Mouse (Mus musculus): ENCODE measurements around the gene Gabbr2. TPM values are rescaled to one million over a fixed set of nuclear protein-coding genes. Genes with fewer than 3 reads are reported as not detected.

Gabbr2 gene
- polyA plus RNA-seq, 1 experiment from 2014 or later, result 0.78 TPM

- H3K27me3 ChIP-seq (replicated peaks; ENCODE audit: control insufficient read depth, insufficient read depth, low read length), result no peaks in the 10 kb centered on the region
- no peak overlapping the region for H3K9ac ChIP-seq (ENCODE audit: low read depth, low read length)
- DNase-seq (ENCODE audit: low spot score) (no peak), ATAC-seq (ENCODE audit: low read depth) (no peak)
- no peak overlapping the region for H3K4me2 ChIP-seq (ENCODE audit: low read depth, low read length)
- H3K27ac ChIP-seq (replicated peaks; ENCODE audit: low read depth, low read length), result no peak overlapping the region
- no peaks in the 10 kb centered on the region for H3K4me1 ChIP-seq (ENCODE audit: control insufficient read depth, insufficient read depth, low read length)
- no peaks in the 10 kb centered on the region for H3K36me3 ChIP-seq (ENCODE audit: control insufficient read depth, insufficient read depth, low read length)
- no peak overlapping the region for H3K4me3 ChIP-seq (ENCODE audit: low read depth, low read length)
- H3K9me3 ChIP-seq (ENCODE audit: control insufficient read depth, low read length), result no peaks in the 10 kb centered on the region
- WGBS, result 83% methylated on average over 10 of the region's 10 CpGs
These were observed 288.5 kb downstream of the Gabbr2 start for GRCm38 (mm10) chr4:46703146-46703545.

GRCm38 (mm10) chr4:46700223-46700651, 291.4 kb downstream of the Gabbr2 start:
- WGBS, result 76% methylated on average over 10 of the region's 10 CpGs
- no peaks in the 10 kb centered on the region for H3K4me1 ChIP-seq (ENCODE audit: control insufficient read depth, insufficient read depth, low read length)
- no peaks in the 10 kb centered on the region for H3K36me3 ChIP-seq (ENCODE audit: control insufficient read depth, insufficient read depth, low read length)
- ATAC-seq (ENCODE audit: low read depth) (no peak), DNase-seq (ENCODE audit: low spot score) (no peak)
- H3K4me3 ChIP-seq (ENCODE audit: low read depth, low read length), result no peak overlapping the region
- no peak overlapping the region for H3K4me2 ChIP-seq (ENCODE audit: low read depth, low read length)
- H3K27ac ChIP-seq (replicated peaks; ENCODE audit: low read depth, low read length), result no peak overlapping the region
- no peaks in the 10 kb centered on the region for H3K27me3 ChIP-seq (replicated peaks; ENCODE audit: control insufficient read depth, insufficient read depth, low read length)
- no peak overlapping the region for H3K9ac ChIP-seq (ENCODE audit: low read depth, low read length)
- no peaks in the 10 kb centered on the region for H3K9me3 ChIP-seq (ENCODE audit: control insufficient read depth, low read length)

- no peaks in the 10 kb centered on the region for H3K36me3 ChIP-seq (ENCODE audit: control insufficient read depth, insufficient read depth, low read length)
- no peak overlapping the region for H3K9ac ChIP-seq (ENCODE audit: low read depth, low read length)
- no peak overlapping the region for H3K4me3 ChIP-seq (ENCODE audit: low read depth, low read length)
- H3K9me3 ChIP-seq (ENCODE audit: control insufficient read depth, low read length), result no peaks in the 10 kb centered on the region
- ATAC-seq (ENCODE audit: low read depth) (no peak), DNase-seq (ENCODE audit: low spot score) (no peak)
- H3K4me1 ChIP-seq (ENCODE audit: control insufficient read depth, insufficient read depth, low read length), result no peaks in the 10 kb centered on the region
- H3K27ac ChIP-seq (replicated peaks; ENCODE audit: low read depth, low read length), result no peak overlapping the region
- WGBS, result 83% methylated on average over 5 of the region's 6 CpGs
- no peaks in the 10 kb centered on the region for H3K27me3 ChIP-seq (replicated peaks; ENCODE audit: control insufficient read depth, insufficient read depth, low read length)
- H3K4me2 ChIP-seq (ENCODE audit: low read depth, low read length), result no peak overlapping the region
These were observed 295.2 kb downstream of the Gabbr2 start for GRCm38 (mm10) chr4:46696467-46696866.

GRCm38 (mm10) chr4:46690565-46690964, 301.1 kb downstream of the Gabbr2 start:
- ATAC-seq (ENCODE audit: low read depth) (no peak), DNase-seq (ENCODE audit: low spot score) (no peak)
- no peak overlapping the region for H3K9ac ChIP-seq (ENCODE audit: low read depth, low read length)
- no peak overlapping the region for H3K4me3 ChIP-seq (ENCODE audit: low read depth, low read length)
- H3K9me3 ChIP-seq (ENCODE audit: control insufficient read depth, low read length), result no peaks in the 10 kb centered on the region
- H3K27ac ChIP-seq (replicated peaks; ENCODE audit: low read depth, low read length), result no peak overlapping the region
- H3K4me2 ChIP-seq (ENCODE audit: low read depth, low read length), result no peak overlapping the region
- WGBS, result 81% methylated on average over 8 of the region's 8 CpGs
- H3K27me3 ChIP-seq (replicated peaks; ENCODE audit: control insufficient read depth, insufficient read depth, low read length), result no peaks in the 10 kb centered on the region
- no peaks in the 10 kb centered on the region for H3K36me3 ChIP-seq (ENCODE audit: control insufficient read depth, insufficient read depth, low read length)
- H3K4me1 ChIP-seq (ENCODE audit: control insufficient read depth, insufficient read depth, low read length), result no peaks in the 10 kb centered on the region

GRCm38 (mm10) chr4:46690023-46690420, 301.7 kb downstream of the Gabbr2 start:
- WGBS, result 82% methylated on average over 8 of the region's 8 CpGs
- no peaks in the 10 kb centered on the region for H3K4me1 ChIP-seq (ENCODE audit: control insufficient read depth, insufficient read depth, low read length)
- H3K4me3 ChIP-seq (ENCODE audit: low read depth, low read length), result no peak overlapping the region
- H3K4me2 ChIP-seq (ENCODE audit: low read depth, low read length), result no peak overlapping the region
- H3K27me3 ChIP-seq (replicated peaks; ENCODE audit: control insufficient read depth, insufficient read depth, low read length), result no peaks in the 10 kb centered on the region
- H3K27ac ChIP-seq (replicated peaks; ENCODE audit: low read depth, low read length), result no peak overlapping the region
- H3K9me3 ChIP-seq (ENCODE audit: control insufficient read depth, low read length), result no peaks in the 10 kb centered on the region
- ATAC-seq (ENCODE audit: low read depth) (no peak), DNase-seq (ENCODE audit: low spot score) (no peak)
- no peaks in the 10 kb centered on the region for H3K36me3 ChIP-seq (ENCODE audit: control insufficient read depth, insufficient read depth, low read length)
- no peak overlapping the region for H3K9ac ChIP-seq (ENCODE audit: low read depth, low read length)

GRCm38 (mm10) chr4:46689397-46690022, 302.2 kb downstream of the Gabbr2 start:
- Histone ChIP-seq H3K4me2 (ENCODE audit: low read depth, low read length) (no peak overlapping the region), H3K4me3 (ENCODE audit: low read depth, low read length) (no peak overlapping the region), H3K4me1 (ENCODE audit: control insufficient read depth, insufficient read depth, low read length) (no peaks in the 10 kb centered on the region), H3K27me3 (replicated peaks; ENCODE audit: control insufficient read depth, insufficient read depth, low read length) (no peaks in the 10 kb centered on the region), H3K9ac (ENCODE audit: low read depth, low read length) (no peak overlapping the region), H3K36me3 (ENCODE audit: control insufficient read depth, insufficient read depth, low read length) (no peaks in the 10 kb centered on the region), H3K9me3 (ENCODE audit: control insufficient read depth, low read length) (no peaks in the 10 kb centered on the region), H3K27ac (replicated peaks; ENCODE audit: low read depth, low read length) (no peak overlapping the region)
- peak; percentile 76 for ATAC-seq (ENCODE audit: low read depth)
- peak; percentile 58 for DNase-seq (ENCODE audit: low spot score)
- WGBS, result 46% methylated on average over 15 of the region's 15 CpGs

- WGBS, result 69% methylated on average over 14 of the region's 14 CpGs
- no peak overlapping the region for H3K4me2 ChIP-seq (ENCODE audit: low read depth, low read length)
- ATAC-seq (ENCODE audit: low read depth), result no peak
These were observed 303.4 kb downstream of the Gabbr2 start for GRCm38 (mm10) chr4:46688213-46688832.

GRCm38 (mm10) chr4:46684160-46684559, 307.5 kb downstream of the Gabbr2 start:
- ATAC-seq (ENCODE audit: low read depth) (no peak), DNase-seq (ENCODE audit: low spot score) (no peak)
- Histone ChIP-seq H3K36me3 (ENCODE audit: control insufficient read depth, insufficient read depth, low read length) (no peaks in the 10 kb centered on the region), H3K27ac (replicated peaks; ENCODE audit: low read depth, low read length) (no peak overlapping the region), H3K4me2 (ENCODE audit: low read depth, low read length) (no peak overlapping the region), H3K9ac (ENCODE audit: low read depth, low read length) (no peak overlapping the region), H3K9me3 (ENCODE audit: control insufficient read depth, low read length) (no peaks in the 10 kb centered on the region), H3K27me3 (replicated peaks; ENCODE audit: control insufficient read depth, insufficient read depth, low read length) (no peaks in the 10 kb centered on the region), H3K4me3 (ENCODE audit: low read depth, low read length) (no peak overlapping the region), H3K4me1 (ENCODE audit: control insufficient read depth, insufficient read depth, low read length) (no peaks in the 10 kb centered on the region)
- 61% methylated on average over 6 of the region's 6 CpGs for WGBS

More at GRCm38 (mm10) chr4:46688213-46688832, 303.4 kb downstream of the Gabbr2 start:
- Histone ChIP-seq H3K9me3 (ENCODE audit: control insufficient read depth, low read length) (no peaks in the 10 kb centered on the region), H3K4me1 (ENCODE audit: control insufficient read depth, insufficient read depth, low read length) (no peaks in the 10 kb centered on the region), H3K9ac (ENCODE audit: low read depth, low read length) (no peak overlapping the region), H3K36me3 (ENCODE audit: control insufficient read depth, insufficient read depth, low read length) (no peaks in the 10 kb centered on the region), H3K27me3 (replicated peaks; ENCODE audit: control insufficient read depth, insufficient read depth, low read length) (no peaks in the 10 kb centered on the region), H3K27ac (replicated peaks; ENCODE audit: low read depth, low read length) (no peak overlapping the region), H3K4me3 (ENCODE audit: low read depth, low read length) (no peak overlapping the region)
- no peak for DNase-seq (ENCODE audit: low spot score)

- Histone ChIP-seq H3K9me3 (ENCODE audit: control insufficient read depth, low read length) (no peaks in the 10 kb centered on the region), H3K27ac (replicated peaks; ENCODE audit: low read depth, low read length) (no peak overlapping the region), H3K4me2 (ENCODE audit: low read depth, low read length) (no peak overlapping the region), H3K36me3 (ENCODE audit: control insufficient read depth, insufficient read depth, low read length) (no peaks in the 10 kb centered on the region), H3K9ac (ENCODE audit: low read depth, low read length) (no peak overlapping the region), H3K4me1 (ENCODE audit: control insufficient read depth, insufficient read depth, low read length) (no peaks in the 10 kb centered on the region), H3K27me3 (replicated peaks; ENCODE audit: control insufficient read depth, insufficient read depth, low read length) (no peaks in the 10 kb centered on the region), H3K4me3 (ENCODE audit: low read depth, low read length) (no peak overlapping the region)
- DNase-seq (ENCODE audit: low spot score) (no peak), ATAC-seq (ENCODE audit: low read depth) (no peak)
- 68% methylated on average over 3 of the region's 3 CpGs for whole genome bisulfite sequencing
These were observed 315.0 kb downstream of the Gabbr2 start for GRCm38 (mm10) chr4:46676646-46677045.
